Mouse (Mus musculus) left cerebral cortex, postnatal 25 days (tissue): ENCODE measurements at regions not wholly inside any gene's neighbourhood (a gene's known extent, or its start where the extent isn't known, plus 50 kb on each side); places are given as distances from the start of the nearest gene placed in this dataset.
A peak's percentile ranks its signal among the peaks of the same experiment; 100 is the strongest.

Experiments
- DNase-seq, 2 experiments: peaks; one replicate each; pipeline ENCODE4 v3.0.0; 2022; ENCODE audit warnings: low spot score in 2 of 2, mixed read lengths in 1 of 2
- intact Hi-C: fragments of 180-260 bp; cut with DNase I; formaldehyde crosslinking; loops from one replicate; pipeline ENCODE4 v1.15.1; 2025

- peak; percentile 17 to 62 for DNase-seq
Measured at GRCm38 (mm10) chr15:93750953-93751352, 155.3 kb upstream of the Prickle1 start.

GRCm38 (mm10) chr15:93744191-93744945, 148.7 kb upstream of the Prickle1 start:
- no peak for DNase-seq
- intact Hi-C loops: no loop called here

More at GRCm38 (mm10) chr15:93750953-93751352, 155.3 kb upstream of the Prickle1 start:
- intact Hi-C loops: loop anchor here (5.0 kb wide), 1 partner anchor 159 kb away; no protein-coding TSS in a partner anchor

- intact Hi-C loops: no loop called here
- no peak for DNase-seq
Measured at GRCm38 (mm10) chr15:93733731-93734510, 138.2 kb upstream of the Prickle1 start.

GRCm38 (mm10) chr15:93732825-93733224, 137.1 kb upstream of the Prickle1 start:
- intact Hi-C loops: no loop called here
- no peak for DNase-seq

GRCm38 (mm10) chr15:93731161-93731560, 135.5 kb upstream of the Prickle1 start:
- DNase-seq: no peak
- intact Hi-C loops: no loop called here

GRCm38 (mm10) chr15:93715443-93715842, 119.8 kb upstream of the Prickle1 start:
- intact Hi-C loops: no loop called here
- no peak for DNase-seq

- DNase-seq: peak in 1 of 2 experiments; percentile 57
- intact Hi-C loops: no loop called here
Measured at GRCm38 (mm10) chr15:93713428-93713827, 117.7 kb upstream of the Prickle1 start.

GRCm38 (mm10) chr15:93712594-93712993, 116.9 kb upstream of the Prickle1 start:
- intact Hi-C loops: no loop called here
- no peak for DNase-seq

GRCm38 (mm10) chr15:93711150-93711784, 115.6 kb upstream of the Prickle1 start:
- intact Hi-C loops: no loop called here

GRCm38 (mm10) chr15:93710493-93711149, 114.9 kb upstream of the Prickle1 start:
- no peak for DNase-seq
- intact Hi-C loops: no loop called here

More at GRCm38 (mm10) chr15:93711150-93711784, 115.6 kb upstream of the Prickle1 start:
- no peak for DNase-seq

- intact Hi-C loops: no loop called here
- no peak for DNase-seq
Measured at GRCm38 (mm10) chr15:93706366-93706930, 110.8 kb upstream of the Prickle1 start.

GRCm38 (mm10) chr15:93705651-93706050, 110.0 kb upstream of the Prickle1 start:
- intact Hi-C loops: no loop called here
- DNase-seq: no peak

- intact Hi-C loops: no loop called here
- no peak for DNase-seq
Measured at GRCm38 (mm10) chr15:93705109-93705508, 109.4 kb upstream of the Prickle1 start.

- intact Hi-C loops: no loop called here
- DNase-seq: no peak
Measured at GRCm38 (mm10) chr15:93701017-93701416, 105.3 kb upstream of the Prickle1 start.

- DNase-seq: peak in 1 of 2 experiments; percentile 36
- intact Hi-C loops: loop anchor here (5.0 to 10.0 kb wide), 3 partner anchors 103 to 515 kb away; partner anchors contain the start of gene Prickle1
Measured at GRCm38 (mm10) chr15:93699971-93700370, 104.3 kb upstream of the Prickle1 start.

GRCm38 (mm10) chr15:93698182-93698822, 102.6 kb upstream of the Prickle1 start:
- peak in 1 of 2 experiments; percentile 37 for DNase-seq
- intact Hi-C loops: loop anchor here (5.0 to 10.0 kb wide), 3 partner anchors 101 to 516 kb away; partner anchors contain the start of gene Prickle1

- intact Hi-C loops: loop anchor here (2.0 to 10.0 kb wide), 4 partner anchors 80 to 524 kb away; no protein-coding TSS in a partner anchor
Measured at GRCm38 (mm10) chr15:93690717-93691116, 95.0 kb upstream of the Prickle1 start.

GRCm38 (mm10) chr15:93690011-93690410, 94.3 kb upstream of the Prickle1 start:
- intact Hi-C loops: loop anchor here (2.0 to 10.0 kb wide), 4 partner anchors 79 to 525 kb away; no protein-coding TSS in a partner anchor

More at GRCm38 (mm10) chr15:93690717-93691116, 95.0 kb upstream of the Prickle1 start:
- DNase-seq: peak in 1 of 2 experiments; percentile 37

More at GRCm38 (mm10) chr15:93690011-93690410, 94.3 kb upstream of the Prickle1 start:
- peak; percentile 66 to 91 for DNase-seq
